Mouse (Mus musculus) ES-Bruce4 (cell line): ENCODE results near the gene Onecut3.

Experiments used
- CTCF ChIP-seq: IDR thresholded peaks from one replicate; pipeline ENCODE4 v1.8.1; 2011; ENCODE audit warnings: low read depth, low read length
- EP300 ChIP-seq: IDR thresholded peaks from 2 replicates; pipeline ENCODE4 v1.6.1; 2011; ENCODE audit warnings: low read depth, low read length; ENCODE audit not compliant: insufficient read depth
- POLR2A ChIP-seq: IDR thresholded peaks from one replicate; pipeline ENCODE4 v1.8.1; 2011; ENCODE audit warnings: low read length; ENCODE audit not compliant: insufficient read depth

DNA sequence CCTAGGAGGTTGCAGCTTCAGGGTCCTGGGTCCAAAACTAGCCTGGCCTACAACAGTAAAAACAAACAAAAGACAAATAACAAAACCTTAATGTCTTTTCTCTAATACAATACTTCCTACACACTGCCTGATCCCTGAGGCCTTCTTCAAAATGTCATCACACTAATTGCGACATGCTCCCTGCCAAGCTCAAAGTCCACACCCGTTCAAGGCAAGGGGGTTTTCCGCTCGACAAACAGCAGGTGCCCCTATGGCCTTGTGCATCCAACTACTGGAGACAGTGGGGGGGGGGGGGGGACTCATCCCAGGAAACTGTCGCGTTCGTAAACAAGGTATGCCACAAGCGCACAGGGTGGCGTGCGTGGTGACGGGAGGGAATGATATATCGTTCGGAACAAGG lies 66.0 kb downstream of the Onecut3 start:
- TF ChIP-seq CTCF (no peak), POLR2A (no peak), EP300 (no peak)
